Mouse (Mus musculus): ENCODE data around the gene Vmn2r21.
"Not testable (repeated sequence)": the region's sequence is repeated elsewhere in the genome, so short reads cannot be mapped to it uniquely, and the experiment has no call there.

Gene Vmn2r21

DNA sequence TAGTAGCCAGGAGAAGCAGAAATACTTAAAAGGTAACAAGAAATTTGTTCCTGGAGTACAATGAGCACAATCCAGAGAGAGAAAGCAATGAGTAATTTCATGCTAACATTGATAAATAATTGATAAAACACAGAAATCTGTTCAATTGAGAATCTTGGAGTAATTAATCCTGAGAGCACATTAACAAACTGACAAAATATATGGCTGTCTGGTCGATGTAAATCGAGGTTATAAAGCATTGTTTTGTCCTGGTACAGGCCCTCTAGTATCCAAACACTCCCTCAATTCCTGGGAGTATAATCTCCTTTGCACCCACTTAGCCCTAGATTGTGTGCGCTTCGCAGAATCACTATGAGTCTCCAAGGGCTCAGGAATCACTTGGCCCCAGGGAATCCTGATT lies at the start of gene Vmn2r21:
Gene Vmn2r21, minus strand, starts transcription at position 101 of the 400 bp plus-strand sequence.
- DNase-seq: not testable (repeated sequence)

DNA sequence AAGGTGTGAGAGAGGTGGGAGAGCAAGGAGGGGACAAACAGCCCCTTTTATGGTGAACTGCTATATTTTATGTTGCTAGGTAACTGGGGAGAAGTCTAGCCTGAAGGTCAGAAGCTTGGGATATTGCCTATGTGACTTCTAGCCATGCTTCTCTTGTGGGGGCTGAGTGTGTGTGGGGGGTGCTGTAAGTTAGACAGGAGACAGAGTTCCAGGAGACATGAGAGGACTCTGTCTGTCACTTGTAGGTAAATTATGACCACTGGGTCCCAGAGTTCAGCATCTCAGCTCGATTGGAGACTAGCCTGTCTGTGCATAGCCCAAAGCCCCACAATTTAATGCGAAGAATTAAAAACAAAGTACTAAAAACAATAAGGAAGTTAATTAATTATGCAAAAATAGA lies 41.5 kb upstream of the Vmn2r21 start:
- DNase-seq: not testable (repeated sequence)

- DNase-seq: not testable (repeated sequence)
Observed at GRCm38 (mm10) chr6:123539755-123540154, 6.5 kb upstream of the Vmn2r21 start.

GRCm38 (mm10) chr6:123522263-123523011 lies 10.8 kb downstream of the Vmn2r21 start:
- DNase-seq: not testable (repeated sequence)

GRCm38 (mm10) chr6:123473045-123473444 lies 60.2 kb downstream of the Vmn2r21 start:
- not testable (repeated sequence) for DNase-seq

GRCm38 (mm10) chr6:123472458-123472987 lies 60.7 kb downstream of the Vmn2r21 start:
- DNase-seq: not testable (repeated sequence)

GRCm38 (mm10) chr6:123468651-123469050 lies 64.6 kb downstream of the Vmn2r21 start:
- not testable (repeated sequence) for DNase-seq
